Mouse (Mus musculus) bone marrow macrophage, adult 2 months (primary cell): ENCODE data around the gene Znhit2.

Experiments used
- CTCF ChIP-seq: IDR thresholded peaks from 2 replicates; pipeline ENCODE4 v1.5.1; 2012; ENCODE audit warnings: low read depth, mild to moderate bottlenecking, low read length, moderate library complexity
- POLR2A ChIP-seq: IDR thresholded peaks from 2 replicates; pipeline ENCODE4 v1.6.1; 2012; ENCODE audit warnings: mild to moderate bottlenecking, low read depth, low read length, borderline replicate concordance

DNA sequence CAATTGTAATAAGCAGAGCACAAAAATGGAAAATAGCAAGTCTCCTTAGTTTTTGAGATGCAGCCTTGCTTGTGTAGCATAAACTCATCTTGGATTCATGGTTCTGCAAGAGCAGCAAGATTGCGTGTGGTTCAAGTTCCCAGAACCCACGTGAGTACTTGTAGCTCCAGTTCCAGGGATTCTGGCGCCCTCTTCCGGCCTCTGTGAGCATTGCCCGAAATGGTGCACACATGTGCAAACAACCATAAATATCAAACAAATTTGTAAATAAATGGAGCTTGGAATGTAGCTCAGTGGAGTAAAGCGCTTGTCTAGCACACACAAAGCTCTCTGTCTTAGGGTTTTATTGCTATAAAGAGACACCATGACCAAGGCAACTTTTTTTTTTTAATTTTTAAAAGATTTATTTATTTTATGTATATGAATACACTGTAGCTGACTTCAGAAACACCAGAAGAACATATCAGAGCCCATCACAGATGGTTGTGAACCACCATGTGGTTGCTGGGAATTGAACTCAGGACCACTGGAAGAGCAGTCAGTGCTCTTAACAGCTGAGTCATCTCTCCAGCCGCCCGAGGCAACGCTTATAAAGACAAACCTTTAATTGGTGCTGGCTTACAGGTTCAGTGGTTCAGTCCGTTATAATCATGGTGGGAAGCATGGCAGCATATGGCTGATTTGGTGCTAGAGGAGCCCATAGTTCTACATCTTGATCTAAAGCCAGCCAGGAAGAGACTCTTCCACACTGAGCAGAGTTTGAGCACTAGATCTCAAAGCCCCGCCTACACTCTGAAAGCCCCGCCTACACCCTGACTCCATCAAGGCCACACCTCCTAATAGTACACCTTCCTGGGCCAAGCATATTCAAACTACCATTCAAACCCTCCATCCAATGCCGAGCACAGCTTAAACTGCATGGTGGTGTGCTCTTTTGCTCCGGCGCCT is 42.6 kb upstream of the Znhit2 start:
- TF ChIP-seq POLR2A (no peak), CTCF (peak; percentile 98)
